Mouse (Mus musculus): ENCODE results near the gene Snrnp27.

DNA sequence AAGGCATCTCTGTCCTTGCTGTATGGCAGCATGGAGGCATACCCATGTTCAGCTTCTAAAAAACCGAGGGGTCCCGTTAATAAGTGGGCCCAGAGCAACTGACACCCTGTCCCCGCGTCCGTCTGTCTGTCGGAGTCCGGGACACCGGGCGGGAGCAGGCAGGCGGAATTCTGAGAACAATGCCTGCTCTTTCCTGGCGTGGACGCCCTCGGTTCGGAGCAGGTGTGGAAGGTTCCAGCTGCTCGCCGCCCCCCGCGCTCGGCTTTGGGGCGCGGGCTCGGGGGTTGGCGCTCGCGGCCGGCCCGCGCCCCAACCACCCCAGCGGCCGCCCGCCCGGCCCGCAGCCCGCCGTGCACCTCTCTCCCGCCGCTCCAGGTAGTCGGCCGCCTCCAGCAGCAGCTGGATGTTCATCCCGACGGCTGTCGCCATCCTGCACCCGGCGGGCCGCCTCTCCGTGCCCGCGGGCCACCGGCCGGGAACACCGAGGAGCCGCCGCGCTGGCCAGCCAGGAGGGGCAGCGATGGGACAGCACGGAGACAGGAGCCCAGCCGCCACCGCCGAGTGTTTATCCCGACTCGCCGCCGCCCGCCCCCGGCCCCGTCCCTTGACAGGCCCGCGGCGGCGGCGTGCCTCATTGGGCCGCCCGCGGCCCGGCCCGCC is 15.6 kb downstream of the Snrnp27 start, which contains the start of gene Mxd1:
- no peak for TF ChIP-seq GATA1 (IDR thresholded peaks at IDR 0.05; ENCODE audit: borderline replicate concordance, low read length)
- no peak for TF ChIP-seq FLI1 (IDR thresholded peaks at IDR 0.05; ENCODE audit: low read length)

Data from megakaryocyte, embryonic 14.5 days (primary cell).